Mouse (Mus musculus) stomach, postnatal 0 days (tissue): Measurements from ENCODE around the gene Slc4a1. TPM values are rescaled to one million over a fixed set of nuclear protein-coding genes. Genes with fewer than 3 reads are reported as not detected.

ENCODE experiments used
- ATAC-seq: fragments of 200-750 bp; cut with Nextera tagmentation; 2 replicates; pipeline ENCODE4 v1.8.0; 2017; ENCODE audit not compliant: low FRiP score, low TSS enrichment
- DNase-seq: peaks from one replicate; pipeline ENCODE4 v3.0.0-alpha.2; 2016; ENCODE audit warnings: low spot score
- H3K27ac ChIP-seq: fragments of 300-500 bp; sonication (generic); replicated peaks from 2 replicates; pipeline ENCODE4 v1.5.1; 2014; ENCODE audit warnings: mild to moderate bottlenecking, control low read depth
- H3K27me3 ChIP-seq: fragments of 300-500 bp; sonication (generic); 2 replicates; pipeline ENCODE4 v1.6.1; 2014; ENCODE audit warnings: low read length; ENCODE audit not compliant: control insufficient read depth, insufficient read depth
- H3K36me3 ChIP-seq: fragments of 300-500 bp; sonication (generic); 2 replicates; pipeline ENCODE4 v1.6.1; 2014; ENCODE audit warnings: low read length, mixed read lengths; ENCODE audit not compliant: control insufficient read depth, insufficient read depth
- H3K4me1 ChIP-seq: fragments of 300-500 bp; sonication (generic); replicated peaks from 2 replicates; pipeline ENCODE4 v1.6.1; 2014; ENCODE audit warnings: antibody characterized with exemption; ENCODE audit not compliant: control insufficient read depth, insufficient read depth
- H3K4me2 ChIP-seq: fragments of 300-500 bp; sonication (generic); replicated peaks from 2 replicates; pipeline ENCODE4 v1.6.1; 2014; ENCODE audit warnings: low read depth, mild to moderate bottlenecking, control low read depth, moderate library complexity
- H3K4me3 ChIP-seq: fragments of 300-500 bp; sonication (generic); 2 replicates; pipeline ENCODE4 v1.5.1; 2014; ENCODE audit warnings: low read depth, low read length, control low read depth
- H3K9ac ChIP-seq: fragments of 300-500 bp; sonication (generic); 2 replicates; pipeline ENCODE4 v1.6.1; 2014; ENCODE audit warnings: mild to moderate bottlenecking, low read length, control low read depth, mixed read lengths
- H3K9me3 ChIP-seq: fragments of 300-500 bp; sonication (generic); 2 replicates; pipeline ENCODE4 v1.6.1; 2016; ENCODE audit warnings: low read length; ENCODE audit not compliant: control insufficient read depth
- CTCF ChIP-seq: IDR thresholded peaks from 2 replicates; pipeline ENCODE4 v1.5.1; 2016; ENCODE audit warnings: antibody characterized with exemption, low read depth, mild to moderate bottlenecking, moderate library complexity
- EP300 ChIP-seq: optimal IDR thresholded peaks from 2 replicates; pipeline ENCODE3; 2016; ENCODE audit warnings: antibody characterized with exemption
- whole genome bisulfite sequencing: fragments of 180-500 bp; shearing (Covaris S2); extraction: QIAGEN DNeasy Blood & Tissue Kit; methylation state at CpG from one replicate; pipeline ENCODE4 v1.1.7; 2014; 5-methylcytosine and 5-hydroxymethylcytosine counted together
- polyA plus RNA-seq: library from polyadenylated mRNA; unstranded; fragments of >200 nt; fragmentation: Nextera tagmentation; extraction: Ambion mirVana; gene quantifications from 2 replicates; pipeline ENCODE4 v1.2.1, GENCODE M21; 2015

Gene Slc4a1
- polyA plus RNA-seq, 1 experiment from 2014 or later = 0.72 TPM

DNA sequence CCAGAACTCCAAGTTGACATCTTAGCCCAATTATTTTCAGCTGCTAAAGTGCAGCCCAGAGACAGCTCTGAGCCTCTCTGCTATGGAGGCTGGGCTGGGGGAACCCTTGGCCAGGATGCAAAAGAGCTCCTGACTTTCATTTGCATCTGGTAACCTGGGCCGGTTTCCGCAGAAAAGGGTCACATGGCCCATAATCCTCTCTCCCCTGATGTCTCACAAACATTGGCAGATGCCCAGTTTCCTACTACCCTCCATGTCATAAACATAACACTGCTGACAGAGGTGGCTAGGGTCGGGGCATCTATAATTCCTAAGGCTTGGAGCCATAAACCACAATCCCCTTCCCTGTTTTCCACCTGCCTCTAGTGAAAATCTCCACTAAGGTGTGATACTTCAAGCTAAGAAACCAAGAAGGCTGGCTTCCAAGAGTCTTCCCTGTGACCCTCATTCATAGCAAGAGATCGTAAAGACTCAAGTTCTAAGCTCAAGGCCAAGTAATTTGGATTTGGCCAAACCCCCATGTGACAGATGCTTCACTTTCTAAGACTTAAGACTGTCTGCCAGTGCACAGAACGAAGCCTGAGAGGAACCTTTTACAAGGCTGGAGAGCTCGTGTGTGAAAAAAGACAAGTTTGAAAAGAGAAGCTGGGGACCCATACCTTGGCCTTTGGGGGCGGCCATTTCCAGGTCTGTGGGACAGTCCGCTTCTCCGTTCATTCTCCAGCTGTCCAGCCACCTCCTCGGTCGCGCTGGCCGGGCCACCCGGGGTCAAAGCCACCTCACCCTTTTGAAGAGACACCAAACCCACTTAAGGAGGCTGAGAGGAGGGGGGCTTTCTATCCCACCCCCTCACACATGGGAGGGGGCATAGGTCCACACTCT lies 50.1 kb downstream of the Slc4a1 start:
- ATAC-seq = no peak
- DNase-seq = peak; percentile 37
- H3K9me3 ChIP-seq = no peaks in the 10 kb centered on the region
- H3K27me3 ChIP-seq = no peaks in the 10 kb centered on the region
- peaks cover 7% of the 10 kb centered on the region for H3K4me1 ChIP-seq
- H3K4me2 ChIP-seq = peak overlapping the region; percentile 88
- 15% methylated on average over 14 of the region's 14 CpGs for WGBS
- H3K9ac ChIP-seq = peak overlapping the region; percentile 99
- TF ChIP-seq EP300 (no peak), CTCF (no peak)
- peaks cover 9% of the 10 kb centered on the region for H3K36me3 ChIP-seq
- H3K27ac ChIP-seq = peak overlapping the region; percentile 99
- H3K4me3 ChIP-seq = peak overlapping the region; percentile 94

DNA sequence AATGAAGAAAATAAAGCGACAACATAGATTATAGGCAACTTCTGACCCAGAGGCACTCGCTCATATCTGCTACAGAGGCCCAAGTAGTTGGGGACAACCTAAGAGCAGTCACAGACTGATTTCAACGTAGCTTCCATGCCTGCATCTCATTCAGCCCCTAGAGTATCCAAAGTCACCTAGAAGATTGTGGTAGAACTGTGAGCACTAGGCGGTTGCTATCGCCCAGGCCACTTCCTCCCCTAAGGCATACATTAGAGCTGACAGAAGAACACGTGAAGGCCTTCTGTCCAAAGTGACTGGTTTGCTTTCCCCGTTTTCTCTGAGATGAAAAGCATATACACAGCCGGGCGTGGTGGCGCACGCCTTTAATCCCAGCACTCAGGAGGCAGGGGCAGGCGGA lies 51.7 kb downstream of the Slc4a1 start:
- H3K4me3 ChIP-seq = no peak overlapping the region
- H3K4me2 ChIP-seq = no peak overlapping the region
- H3K36me3 ChIP-seq = peaks cover 12% of the 10 kb centered on the region
- DNase-seq = no peak
- ATAC-seq = no peak
- no peak for TF ChIP-seq EP300
- TF ChIP-seq CTCF = no peak
- H3K27ac ChIP-seq = no peak overlapping the region
- H3K27me3 ChIP-seq = no peaks in the 10 kb centered on the region
- no peak overlapping the region for H3K9ac ChIP-seq
- H3K4me1 ChIP-seq = peaks cover 13% of the 10 kb centered on the region
- H3K9me3 ChIP-seq = no peaks in the 10 kb centered on the region
- WGBS = 73% methylated on average over 12 of the region's 12 CpGs

DNA sequence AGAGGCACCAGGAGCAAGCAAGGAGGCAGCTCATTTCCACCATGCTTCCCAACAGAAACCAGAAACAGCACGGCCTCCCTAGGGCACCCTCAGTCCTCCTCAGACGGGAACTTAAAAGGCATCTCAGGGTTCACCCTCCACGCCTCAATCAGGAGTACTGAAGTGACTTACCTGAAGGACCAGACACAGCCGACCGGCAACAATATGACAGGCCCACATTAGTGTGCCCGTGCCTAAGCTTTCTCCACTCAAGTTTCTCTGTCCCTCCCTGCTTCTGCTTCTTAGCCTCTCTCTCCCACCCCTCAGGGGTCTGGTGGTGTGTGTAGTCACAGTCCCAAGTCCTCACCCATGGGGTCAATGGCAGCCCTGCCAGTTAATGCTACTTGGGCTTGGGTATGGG lies 53.4 kb downstream of the Slc4a1 start:
- TF ChIP-seq CTCF (no peak), EP300 (no peak)
- peaks cover 13% of the 10 kb centered on the region for H3K4me1 ChIP-seq
- H3K9ac ChIP-seq = no peak overlapping the region
- ATAC-seq (no peak), DNase-seq (no peak)
- H3K27ac ChIP-seq = no peak overlapping the region
- no peaks in the 10 kb centered on the region for H3K27me3 ChIP-seq
- no peak overlapping the region for H3K4me2 ChIP-seq
- H3K9me3 ChIP-seq = no peaks in the 10 kb centered on the region
- H3K4me3 ChIP-seq = no peak overlapping the region
- H3K36me3 ChIP-seq = peaks cover 15% of the 10 kb centered on the region
- 85% methylated on average over 6 of the region's 6 CpGs for WGBS

DNA sequence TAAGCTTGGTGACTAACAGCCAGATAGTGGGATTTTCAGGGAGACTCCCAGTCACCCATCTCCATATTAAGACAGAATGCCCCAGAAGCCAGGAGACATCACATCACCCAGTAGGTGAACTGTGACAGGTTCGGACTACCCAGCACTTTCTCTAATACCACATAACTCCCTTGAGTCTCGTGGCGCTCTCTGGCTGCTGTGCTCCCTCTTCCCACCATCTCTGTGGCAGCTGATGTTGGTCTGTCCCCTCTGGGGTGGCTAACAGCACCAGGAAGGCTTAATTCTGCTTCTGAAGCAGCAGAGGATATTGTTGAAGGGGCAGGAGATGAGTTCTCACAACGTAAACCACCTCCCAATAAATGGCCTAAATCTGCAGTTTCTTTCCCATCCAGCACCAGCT lies 54.0 kb downstream of the Slc4a1 start:
- Histone ChIP-seq H3K27ac (no peak overlapping the region), H3K4me2 (no peak overlapping the region), H3K36me3 (peaks cover 20% of the 10 kb centered on the region), H3K9me3 (no peaks in the 10 kb centered on the region), H3K9ac (no peak overlapping the region), H3K4me3 (no peak overlapping the region), H3K27me3 (no peaks in the 10 kb centered on the region), H3K4me1 (peaks cover 13% of the 10 kb centered on the region)
- WGBS = 92% methylated on average over 4 of the region's 4 CpGs
- ATAC-seq (no peak), DNase-seq (no peak)
- no peak for TF ChIP-seq EP300
- no peak for TF ChIP-seq CTCF

DNA sequence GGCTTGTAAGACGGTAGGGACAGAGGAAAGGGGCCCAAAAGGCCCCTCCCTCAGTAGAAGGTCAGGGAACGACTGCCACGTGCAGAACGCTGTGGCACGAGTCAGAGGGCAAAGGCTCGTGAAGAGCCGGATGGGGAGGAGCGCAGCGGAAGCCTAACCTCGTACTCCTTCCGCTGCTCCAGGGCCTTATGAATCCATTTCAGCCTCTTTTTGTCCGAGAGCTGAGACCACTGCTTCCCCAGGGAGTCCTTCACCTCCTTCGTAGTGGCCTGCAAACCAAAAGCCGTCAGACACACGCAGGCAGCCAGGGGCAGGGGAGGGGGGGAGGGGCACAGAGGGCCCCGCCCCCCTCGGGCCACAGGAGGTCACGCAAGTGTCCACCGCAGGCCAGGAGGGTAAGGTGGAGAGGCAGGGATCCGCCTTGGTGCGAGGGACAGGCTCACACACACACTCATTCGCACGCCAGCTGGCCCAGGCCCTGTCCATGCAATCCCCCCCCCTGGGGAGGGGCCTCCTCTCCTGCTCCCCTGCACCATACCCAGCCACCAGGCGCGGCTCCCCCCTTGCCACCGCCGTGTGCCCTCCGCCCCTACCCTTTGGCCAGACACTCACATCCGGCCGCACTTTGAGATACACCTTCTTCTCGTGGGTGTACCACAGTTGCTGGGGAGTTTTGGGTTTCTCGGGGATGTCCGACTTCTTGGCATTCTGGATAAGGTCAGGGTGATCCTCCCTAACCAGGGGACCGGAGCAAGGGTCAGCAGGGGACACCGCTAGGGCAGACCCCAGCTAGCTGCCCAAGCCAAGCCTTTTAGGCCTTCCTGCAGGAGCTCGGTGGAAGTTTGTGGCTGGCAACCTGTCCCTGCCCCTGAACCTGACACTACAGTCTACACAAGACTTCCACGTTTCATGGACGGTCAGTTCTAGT lies 55.0 kb downstream of the Slc4a1 start:
- 54% methylated on average over 38 of the region's 38 CpGs for WGBS
- Histone ChIP-seq H3K4me2 (no peak overlapping the region), H3K27ac (no peak overlapping the region), H3K9ac (no peak overlapping the region), H3K4me3 (no peak overlapping the region), H3K27me3 (no peaks in the 10 kb centered on the region), H3K4me1 (peaks cover 9% of the 10 kb centered on the region), H3K36me3 (peaks cover 27% of the 10 kb centered on the region), H3K9me3 (no peaks in the 10 kb centered on the region)
- no peak for ATAC-seq
- TF ChIP-seq CTCF (no peak), EP300 (no peak)
- DNase-seq = peak; percentile 25
